Mouse (Mus musculus) embryonic facial prominence, embryonic 10.5 days (tissue): ENCODE measurements around the gene Sspo. TPM values are rescaled to one million over a fixed set of nuclear protein-coding genes. Genes with fewer than 3 reads are reported as not detected.
A peak's percentile ranks its signal among the peaks of the same experiment; 100 is the strongest.
"Not testable (repeated sequence)": the region's sequence is repeated elsewhere in the genome, so short reads cannot be mapped to it uniquely, and the experiment has no call there.

Experiments used
- DNase-seq: peaks from one replicate; pipeline ENCODE4 v3.0.0-alpha.2; 2017; ENCODE audit warnings: low spot score
- H3K27ac ChIP-seq: fragments of 300-500 bp; sonication (generic); replicated peaks from 2 replicates; pipeline ENCODE4 v1.5.1; 2016; ENCODE audit warnings: mild to moderate bottlenecking
- H3K27me3 ChIP-seq: fragments of 300-500 bp; sonication (generic); replicated peaks from 2 replicates; pipeline ENCODE4 v1.6.1; 2016; ENCODE audit warnings: low read depth, mild to moderate bottlenecking; ENCODE audit not compliant: poor library complexity, severe bottlenecking
- H3K36me3 ChIP-seq: fragments of 300-500 bp; sonication (generic); replicated peaks from 2 replicates; pipeline ENCODE4 v1.6.1; 2016; ENCODE audit warnings: mild to moderate bottlenecking, moderate library complexity
- H3K4me1 ChIP-seq: fragments of 300-500 bp; sonication (generic); 2 replicates; pipeline ENCODE4 v1.6.1; 2016
- H3K4me3 ChIP-seq: fragments of 300-500 bp; sonication (generic); 2 replicates; pipeline ENCODE4 v1.5.1; 2016; ENCODE audit warnings: mild to moderate bottlenecking, moderate library complexity
- H3K9me3 ChIP-seq: fragments of 300-500 bp; sonication (generic); 2 replicates; pipeline ENCODE4 v1.6.1; 2016; ENCODE audit warnings: mild to moderate bottlenecking
- WGBS: fragments of 180-500 bp; shearing (Covaris S2); methylation state at CpG from one replicate; pipeline ENCODE4 v1.1.7; 2016; 5-methylcytosine and 5-hydroxymethylcytosine counted together
- polyA plus RNA-seq: library from polyadenylated mRNA; unstranded; fragments of >200 nt; fragmentation: Nextera tagmentation; extraction: Ambion mirVana; gene quantifications from 2 replicates; pipeline ENCODE4 v1.2.1, GENCODE M21; 2016

Gene Sspo
- polyA plus RNA-seq, 1 experiment from 2014 or later: 0.71 TPM

DNA sequence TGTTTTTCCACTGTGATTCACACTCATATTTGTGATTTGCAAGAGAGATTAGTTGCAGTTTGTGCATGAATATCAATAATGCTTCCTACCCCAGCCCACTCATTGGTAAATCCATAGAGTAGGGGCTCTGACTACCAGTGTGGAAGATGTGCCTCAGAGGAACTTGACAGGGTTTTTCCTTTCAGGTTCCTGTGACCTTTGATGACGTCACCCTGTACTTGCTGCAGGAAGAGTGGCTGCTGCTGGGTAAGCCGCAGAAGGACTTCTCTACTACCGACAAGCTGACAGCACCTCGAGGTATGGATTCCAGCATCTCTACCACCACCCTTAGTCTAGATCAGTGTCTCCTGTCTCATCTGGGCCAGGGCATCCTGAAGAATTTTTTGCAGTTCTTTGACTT is 60.1 kb downstream of the Sspo start:
- Histone ChIP-seq H3K9me3 (no peaks in the 10 kb centered on the region), H3K27me3 (no peaks in the 10 kb centered on the region), H3K4me1 (peaks cover 12% of the 10 kb centered on the region), H3K36me3 (peaks cover 34% of the 10 kb centered on the region), H3K27ac (no peak overlapping the region), H3K4me3 (no peak overlapping the region)
- 86% methylated on average over 4 of the region's 4 CpGs for WGBS
- no peak for DNase-seq

DNA sequence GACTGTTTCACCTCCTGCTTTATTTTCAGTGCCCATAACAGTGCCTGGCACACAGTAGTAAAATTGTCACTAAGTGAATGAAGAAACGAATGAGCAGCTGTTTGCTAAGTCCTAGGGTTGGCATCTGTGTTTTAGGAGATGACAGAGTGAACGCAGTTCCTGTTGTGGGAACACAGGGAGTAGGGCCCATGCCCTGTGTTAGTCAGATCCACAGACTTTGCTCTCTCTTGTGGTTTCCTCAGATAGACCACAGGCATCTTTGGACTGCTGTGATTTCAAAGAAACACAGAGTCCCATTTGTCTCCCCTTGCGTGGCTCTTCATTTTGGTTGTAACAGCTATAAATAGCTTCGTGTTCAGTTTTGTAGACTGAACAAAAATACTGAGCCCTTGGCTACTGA is 62.4 kb downstream of the Sspo start:
- Histone ChIP-seq H3K27ac (no peak overlapping the region), H3K4me1 (peaks cover 3% of the 10 kb centered on the region; the same call in 1 of the 2 replicates)

GRCm38 (mm10) chr6:48511861-48512260 is 63.8 kb downstream of the Sspo start:
- no peaks in the 10 kb centered on the region for H3K9me3 ChIP-seq
- H3K36me3 ChIP-seq: peaks cover 72% of the 10 kb centered on the region
- 90% methylated on average over 7 of the region's 7 CpGs for WGBS
- no peak overlapping the region for H3K27ac ChIP-seq
- no peaks in the 10 kb centered on the region for H3K4me1 ChIP-seq
- DNase-seq: no peak
- no peak overlapping the region for H3K4me3 ChIP-seq
- H3K27me3 ChIP-seq: no peaks in the 10 kb centered on the region

More for the DNA sequence above, 62.4 kb downstream of the Sspo start:
- H3K27me3 ChIP-seq: no peaks in the 10 kb centered on the region
- WGBS: 88% methylated on average over 4 of the region's 4 CpGs
- no peak overlapping the region for H3K4me3 ChIP-seq
- peaks cover 57% of the 10 kb centered on the region for H3K36me3 ChIP-seq
- no peaks in the 10 kb centered on the region for H3K9me3 ChIP-seq
- DNase-seq: no peak

DNA sequence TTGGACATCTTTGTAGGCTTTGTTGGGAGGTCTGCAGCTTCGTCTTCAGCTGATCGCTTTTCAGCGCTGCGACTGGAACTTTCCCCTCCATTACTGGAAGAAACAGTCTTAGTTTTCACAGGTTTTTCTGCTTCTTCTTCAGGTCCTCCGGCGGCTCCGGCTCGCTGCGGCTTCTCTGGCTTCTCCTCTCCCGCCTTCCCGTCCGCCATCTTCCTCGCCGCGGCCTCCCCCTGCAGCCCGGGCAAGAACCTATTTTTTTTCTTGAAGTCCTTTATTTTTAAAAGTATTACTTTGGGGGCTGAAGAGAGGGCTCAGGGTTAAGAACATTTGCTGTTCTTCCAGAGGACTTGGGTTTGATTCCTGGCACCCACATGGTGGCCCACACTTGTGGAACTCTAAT is 76.9 kb downstream of the Sspo start:
- WGBS: 96% methylated on average over 16 of the region's 16 CpGs
- not testable (repeated sequence) for H3K9me3 ChIP-seq, H3K27ac ChIP-seq, H3K27me3 ChIP-seq, DNase-seq, H3K4me3 ChIP-seq, H3K4me1 ChIP-seq
- H3K36me3 ChIP-seq: peaks cover 28% of the 10 kb centered on the region

DNA sequence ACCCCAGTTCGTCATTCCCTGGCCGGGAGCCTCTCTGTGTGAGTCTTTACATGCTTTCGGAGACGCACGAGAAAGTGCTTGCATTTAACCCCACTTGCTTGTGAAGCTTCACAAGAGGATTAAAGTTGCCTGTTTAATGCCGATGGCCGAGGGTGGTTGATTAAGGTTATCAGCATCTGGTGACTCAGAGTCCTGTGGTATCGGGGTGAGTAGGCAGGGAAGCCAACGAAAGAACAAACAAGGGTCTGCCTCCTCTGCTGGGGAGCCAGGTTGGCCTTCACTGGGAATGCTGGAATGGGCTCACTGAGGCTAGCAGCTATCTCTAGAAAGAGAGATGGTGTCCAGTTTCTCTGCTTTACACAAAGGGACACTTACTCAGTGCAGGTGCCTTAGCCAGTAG is 79.9 kb downstream of the Sspo start:
- Histone ChIP-seq H3K4me3 (no peak overlapping the region), H3K9me3 (no peaks in the 10 kb centered on the region), H3K4me1 (no peaks in the 10 kb centered on the region), H3K27me3 (no peaks in the 10 kb centered on the region), H3K36me3 (peaks cover 51% of the 10 kb centered on the region), H3K27ac (no peak overlapping the region)
- DNase-seq: no peak
- WGBS: 91% methylated on average over 9 of the region's 9 CpGs

GRCm38 (mm10) chr6:48529261-48529660 is 81.2 kb downstream of the Sspo start:
- no peaks in the 10 kb centered on the region for H3K4me1 ChIP-seq
- peak; percentile 17 for DNase-seq
- H3K36me3 ChIP-seq: peaks cover 51% of the 10 kb centered on the region
- no peak overlapping the region for H3K27ac ChIP-seq
- no peaks in the 10 kb centered on the region for H3K27me3 ChIP-seq
- WGBS: 75% methylated on average over 14 of the region's 14 CpGs
- H3K4me3 ChIP-seq: no peak overlapping the region
- H3K9me3 ChIP-seq: no peaks in the 10 kb centered on the region

DNA sequence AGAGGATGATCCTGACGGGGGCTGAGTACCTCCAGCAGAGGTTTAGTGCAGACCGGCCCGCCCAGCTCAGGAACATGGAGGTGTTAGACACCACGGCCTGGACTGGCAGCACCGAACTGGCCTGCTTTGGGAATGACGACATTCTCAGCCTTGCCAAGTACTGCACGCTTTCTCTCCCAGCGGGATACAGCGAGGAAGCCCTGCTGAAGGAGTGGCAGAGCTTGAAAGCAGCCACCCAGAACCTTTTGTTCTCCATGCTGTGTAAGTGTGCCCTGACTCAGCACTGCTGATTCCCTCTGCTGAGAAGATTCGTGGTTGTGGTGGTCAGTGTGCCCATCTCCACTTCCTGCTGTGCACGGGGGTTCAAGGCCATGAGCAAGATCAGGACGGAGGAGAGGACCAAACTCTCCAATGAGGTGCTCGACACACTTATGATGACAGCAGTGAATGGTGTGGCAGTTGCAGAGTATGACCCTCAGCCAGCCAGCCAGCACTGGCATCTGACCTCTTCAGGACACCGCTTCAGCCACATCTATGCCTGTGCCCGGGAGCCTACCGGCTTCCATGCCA is 81.9 kb downstream of the Sspo start:
- Histone ChIP-seq H3K4me3 (no peak overlapping the region), H3K36me3 (peaks cover 50% of the 10 kb centered on the region), H3K27ac (no peak overlapping the region), H3K9me3 (no peaks in the 10 kb centered on the region), H3K4me1 (no peaks in the 10 kb centered on the region), H3K27me3 (0 out of 2 replicates have a peak, but pooled peaks cover 1% of the 10 kb centered on the region)
- DNase-seq: no peak
- WGBS: 92% methylated on average over 16 of the region's 16 CpGs

GRCm38 (mm10) chr6:48530862-48531261 is 82.8 kb downstream of the Sspo start:
- Histone ChIP-seq H3K9me3 (no peaks in the 10 kb centered on the region), H3K27me3 (0 out of 2 replicates have a peak, but pooled peaks cover 6% of the 10 kb centered on the region), H3K27ac (no peak overlapping the region), H3K36me3 (peaks cover 45% of the 10 kb centered on the region), H3K4me3 (no peak overlapping the region), H3K4me1 (no peaks in the 10 kb centered on the region)
- DNase-seq: no peak
- WGBS: 80% methylated on average over 2 of the region's 2 CpGs

DNA sequence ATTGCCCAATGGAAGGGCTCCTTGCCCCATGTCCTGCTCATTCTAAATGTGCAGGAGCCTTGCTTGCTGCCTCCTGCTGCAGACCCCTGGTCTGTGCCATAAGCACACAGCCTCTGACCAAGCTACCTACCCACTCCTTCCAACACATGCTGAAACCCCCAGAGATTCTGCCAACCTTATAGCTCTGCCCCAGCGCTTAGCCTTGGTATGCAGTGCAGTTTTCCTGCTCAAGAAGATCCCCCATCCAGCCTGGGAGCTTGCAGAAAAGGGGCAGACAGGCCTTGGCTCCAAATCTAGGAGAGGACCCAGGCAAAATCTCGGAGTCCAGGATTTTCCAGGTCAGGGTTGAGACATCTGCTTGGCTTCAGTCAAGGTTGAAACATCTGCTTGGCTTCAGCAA is 85.4 kb downstream of the Sspo start:
- WGBS: 84% methylated on average over 2 of the region's 2 CpGs
- Histone ChIP-seq H3K4me1 (peaks cover 25% of the 10 kb centered on the region), H3K4me3 (no peak overlapping the region), H3K9me3 (no peaks in the 10 kb centered on the region), H3K27me3 (0 out of 2 replicates have a peak, but pooled peaks cover 6% of the 10 kb centered on the region), H3K36me3 (peaks cover 37% of the 10 kb centered on the region), H3K27ac (no peak overlapping the region)
- no peak for DNase-seq

DNA sequence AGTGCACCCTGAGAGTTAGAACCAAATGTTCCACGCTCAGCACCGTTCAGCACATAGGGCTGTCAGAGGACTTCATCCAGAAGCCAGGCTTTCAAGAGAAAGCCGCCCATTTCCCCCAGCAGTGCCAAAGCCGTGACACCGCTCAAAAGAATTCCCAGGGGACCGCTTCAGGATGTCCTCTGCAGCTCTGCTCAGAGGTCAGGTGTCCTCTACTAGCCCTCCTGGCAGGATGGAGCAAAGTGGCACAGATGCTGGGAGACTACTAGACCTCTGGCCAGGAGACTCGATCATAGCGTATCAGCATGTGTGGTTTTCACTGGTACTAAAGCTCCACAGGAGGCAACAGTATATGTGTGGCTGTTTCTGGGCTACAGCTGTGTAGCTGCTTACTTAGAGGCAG is 86.9 kb downstream of the Sspo start:
- DNase-seq: no peak
- Histone ChIP-seq H3K27ac (no peak overlapping the region), H3K36me3 (peaks cover 23% of the 10 kb centered on the region), H3K4me1 (peaks cover 27% of the 10 kb centered on the region), H3K9me3 (no peaks in the 10 kb centered on the region), H3K27me3 (0 out of 2 replicates have a peak, but pooled peaks cover 6% of the 10 kb centered on the region), H3K4me3 (no peak overlapping the region)
- 86% methylated on average over 8 of the region's 8 CpGs for WGBS

DNA sequence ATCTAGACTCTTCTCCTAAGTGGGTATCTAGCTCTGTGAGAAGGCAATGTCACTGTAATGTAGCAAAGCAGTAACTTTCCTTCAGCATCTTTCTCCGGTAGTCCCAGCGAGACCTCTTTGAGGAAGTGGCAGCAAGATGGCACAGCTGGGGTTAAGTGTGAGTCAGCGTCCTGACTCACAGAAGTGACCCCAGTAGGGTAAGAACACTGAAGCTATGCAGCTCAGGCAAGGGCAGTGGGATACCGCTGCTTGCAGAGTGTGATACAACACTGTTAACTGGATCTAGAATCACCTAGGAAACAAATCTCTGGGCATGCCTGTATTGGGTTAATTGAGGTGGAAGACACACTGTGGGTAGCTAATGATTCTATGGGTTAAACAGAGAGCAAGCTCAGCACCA is 88.1 kb downstream of the Sspo start:
- WGBS: 82% methylated on average over 4 of the region's 4 CpGs
- no peak overlapping the region for H3K27ac ChIP-seq
- H3K4me3 ChIP-seq: no peak overlapping the region
- 0 out of 2 replicates have a peak, but pooled peaks cover 6% of the 10 kb centered on the region for H3K27me3 ChIP-seq
- peaks cover 21% of the 10 kb centered on the region for H3K36me3 ChIP-seq
- DNase-seq: no peak
- peaks cover 39% of the 10 kb centered on the region for H3K4me1 ChIP-seq
- H3K9me3 ChIP-seq: no peaks in the 10 kb centered on the region

GRCm38 (mm10) chr6:48537105-48537954 is 89.3 kb downstream of the Sspo start, which contains the start of gene Atp6v0e2:
TSS of gene Atp6v0e2 (plus strand) at chr6:48537615.
- Histone ChIP-seq H3K27me3 (0 out of 2 replicates have a peak, but pooled peaks cover 6% of the 10 kb centered on the region), H3K4me3 (peak within 1 kb of the TSS; percentile 63), H3K9me3 (no peaks in the 10 kb centered on the region), H3K36me3 (peaks cover 11% of the 10 kb centered on the region), H3K27ac (peak within 1 kb of the TSS; percentile 84), H3K4me1 (peaks cover 51% of the 10 kb centered on the region)
- DNase-seq: peak; percentile 91
- 4% methylated on average over 38 of the region's 38 CpGs for WGBS
